Mouse (Mus musculus) adrenal gland, adult 2 months (tissue): ENCODE measurements around the gene Uso1. TPM values are rescaled to one million over a fixed set of nuclear protein-coding genes. Genes with fewer than 3 reads are reported as not detected.
A peak's percentile ranks its signal among the peaks of the same experiment; 100 is the strongest.
"Not testable (repeated sequence)": the region's sequence is repeated elsewhere in the genome, so short reads cannot be mapped to it uniquely, and the experiment has no call there.

Experiments
- DNase-seq: peaks from one replicate; pipeline ENCODE4 v3.0.0; 2021
- polyA plus RNA-seq: library from polyadenylated mRNA; depleted of rRNA; stranded (reverse); fragments of >200 nt; gene quantifications from 2 replicates; pipeline ENCODE4 v1.2.3, GENCODE M21; 2012
- total RNA-seq, 2 experiments: library from RNA; stranded (reverse); gene quantifications; 2 replicates each; pipeline ENCODE4 v1.2.3; 2021

The Uso1 gene
- total and polyA plus RNA-seq, 3 experiments, result 35.4 to 113 (median 88.8) TPM

GRCm38 (mm10) chr5:92127141-92127625 is 10.6 kb upstream of the Uso1 start:
- DNase-seq, result no peak

GRCm38 (mm10) chr5:92127751-92128150 is 10.0 kb upstream of the Uso1 start:
- no peak for DNase-seq

GRCm38 (mm10) chr5:92128570-92128969 is 9.2 kb upstream of the Uso1 start:
- no peak for DNase-seq

- no peak for DNase-seq
These were observed 8.4 kb upstream of the Uso1 start for GRCm38 (mm10) chr5:92129321-92129768.

- DNase-seq, result no peak
These were observed 7.6 kb upstream of the Uso1 start for GRCm38 (mm10) chr5:92130040-92130682.

GRCm38 (mm10) chr5:92132127-92132526 is 5.6 kb upstream of the Uso1 start:
- DNase-seq, result no peak

GRCm38 (mm10) chr5:92133006-92133405 is 4.7 kb upstream of the Uso1 start:
- not testable (repeated sequence) for DNase-seq

- no peak for DNase-seq
These were observed 2.8 kb upstream of the Uso1 start for GRCm38 (mm10) chr5:92134934-92135333.

- no peak for DNase-seq
These were observed 1.1 kb upstream of the Uso1 start for GRCm38 (mm10) chr5:92136536-92137238.

GRCm38 (mm10) chr5:92138093-92138621 is 419 bp downstream of the Uso1 start:
- peak; percentile 70 for DNase-seq

- DNase-seq, result peak; percentile 22
These were observed 1.5 kb downstream of the Uso1 start for GRCm38 (mm10) chr5:92139191-92139590.

GRCm38 (mm10) chr5:92141696-92142095 is 4.0 kb downstream of the Uso1 start:
- no peak for DNase-seq

GRCm38 (mm10) chr5:92142481-92142880 is 4.7 kb downstream of the Uso1 start:
- no peak for DNase-seq

GRCm38 (mm10) chr5:92143665-92144064 is 5.9 kb downstream of the Uso1 start:
- DNase-seq, result no peak

- peak; percentile 23 for DNase-seq
These were observed 7.4 kb downstream of the Uso1 start for GRCm38 (mm10) chr5:92144954-92145708.

- DNase-seq, result no peak
These were observed 10.5 kb downstream of the Uso1 start for GRCm38 (mm10) chr5:92148248-92148647.

- DNase-seq, result no peak
These were observed 11.7 kb downstream of the Uso1 start for GRCm38 (mm10) chr5:92149330-92149982.

- DNase-seq, result no peak
These were observed 17.1 kb downstream of the Uso1 start for GRCm38 (mm10) chr5:92154861-92155260.

GRCm38 (mm10) chr5:92165976-92166375 is 28.2 kb downstream of the Uso1 start:
- DNase-seq, result no peak

- DNase-seq, result no peak
These were observed 45.5 kb downstream of the Uso1 start for GRCm38 (mm10) chr5:92183071-92183830.

- no peak for DNase-seq
These were observed 51.2 kb downstream of the Uso1 start for GRCm38 (mm10) chr5:92188881-92189483.
